Mouse (Mus musculus) G1E (cell line): ENCODE results near the gene Sh3bgrl2. TPM values are rescaled to one million over a fixed set of nuclear protein-coding genes. Genes with fewer than 3 reads are reported as not detected.

Experiments used
- ATAC-seq: 2 replicates; pipeline ENCODE4 v1.8.0; 2016; ENCODE audit warnings: mild to moderate bottlenecking; ENCODE audit not compliant: insufficient number of reproducible peaks, poor library complexity, low FRiP score, severe bottlenecking; ENCODE audit errors: extremely low read depth
- DNase-seq: peaks from one replicate; pipeline ENCODE4 v3.0.0; 2012; ENCODE audit warnings: low spot score
- H3K27me3 ChIP-seq: 2 replicates; pipeline ENCODE4 v1.6.1; 2012; ENCODE audit warnings: mild to moderate bottlenecking, low read length, inconsistent platforms; ENCODE audit not compliant: insufficient read depth
- H3K36me3 ChIP-seq: replicated peaks from 2 replicates; pipeline ENCODE3; 2012; ENCODE audit warnings: mild to moderate bottlenecking, inconsistent platforms
- H3K4me1 ChIP-seq: 2 replicates; pipeline ENCODE4 v1.6.1; 2012; ENCODE audit warnings: low read depth, low read length, inconsistent platforms, mixed read lengths; ENCODE audit not compliant: insufficient read depth
- H3K4me3 ChIP-seq: 2 replicates; pipeline ENCODE4 v1.5.1; 2012; ENCODE audit warnings: low read depth, mild to moderate bottlenecking, inconsistent platforms, low read length, moderate library complexity, mixed read lengths
- H3K9me3 ChIP-seq: replicated peaks from 2 replicates; pipeline ENCODE4 v1.6.1; 2012; ENCODE audit warnings: inconsistent platforms
- CTCF ChIP-seq: IDR thresholded peaks from 2 replicates; pipeline ENCODE4 v1.5.1; 2012; ENCODE audit warnings: low read depth, low read length, inconsistent platforms, mixed read lengths
- GATA1 ChIP-seq: IDR thresholded peaks from 2 replicates; pipeline ENCODE4 v1.6.1; 2012; ENCODE audit warnings: borderline replicate concordance, low read length, inconsistent platforms, mixed read lengths
- GATA2 ChIP-seq: IDR thresholded peaks from 2 replicates; pipeline ENCODE4 v1.6.1; 2012; ENCODE audit warnings: low read depth, low read length, inconsistent platforms, borderline replicate concordance
- POLR2AphosphoS5 ChIP-seq: IDR thresholded peaks from 2 replicates; pipeline ENCODE4 v1.6.1; 2012; ENCODE audit warnings: low read depth, low read length, inconsistent platforms; ENCODE audit not compliant: insufficient replicate concordance
- TAL1 ChIP-seq: conservative IDR thresholded peaks from 2 replicates; pipeline ENCODE4 v1.6.1; 2012; ENCODE audit warnings: low read depth, low read length, inconsistent platforms, mixed read lengths
- polyA plus RNA-seq: library from polyadenylated mRNA; stranded (reverse); fragments of >175 nt; gene quantifications from 2 replicates; pipeline ENCODE4 v1.2.3, GENCODE M21; 2012
- total RNA-seq, 2 experiments: library from RNA; stranded (forward) in 1 of 2; stranded (reverse) in 1 of 2; fragments of 200-1000 nt in 1 of 2; fragments of >200 nt in 1 of 2; fragmentation: Nextera tagmentation in 1 of 2; gene quantifications; 2 replicates each; pipeline ENCODE4 v1.2.3; 2014 to 2017

The Sh3bgrl2 gene
- total and polyA plus RNA-seq, 3 experiments: 0.11 TPM; not detected in 2

DNA sequence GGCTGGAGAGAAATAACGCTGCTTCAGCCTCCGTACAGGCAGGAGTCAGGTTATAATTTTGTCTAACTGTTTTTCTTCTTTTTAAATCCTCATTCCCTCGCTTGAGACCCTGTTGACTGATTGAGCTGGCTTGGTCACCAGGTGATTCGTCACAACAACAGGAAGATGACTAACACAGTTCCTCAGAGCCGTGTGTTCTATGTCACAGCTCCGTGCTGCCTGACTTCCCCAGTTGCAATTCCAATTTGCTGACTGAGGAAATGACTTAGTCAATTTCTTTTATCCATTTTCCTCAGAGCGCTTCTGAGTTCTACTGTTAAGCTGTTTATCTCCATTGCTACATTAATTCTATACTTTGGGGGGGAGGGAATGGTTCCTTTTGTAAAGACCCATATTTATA is 1.8 kb upstream of the Sh3bgrl2 start:
- Histone ChIP-seq H3K36me3 (no peaks in the 10 kb centered on the region), H3K4me1 (no peaks in the 10 kb centered on the region), H3K9me3 (peaks cover 4% of the 10 kb centered on the region; the same call in 1 of the 2 replicates), H3K4me3 (no peak overlapping the region), H3K27me3 (peaks cover 10% of the 10 kb centered on the region; the same call in 1 of the 2 replicates)
- TF ChIP-seq GATA2 (no peak), TAL1 (no peak), GATA1 (no peak), CTCF (no peak), POLR2AphosphoS5 (no peak)
- ATAC-seq (no peak), DNase-seq (no peak)

DNA sequence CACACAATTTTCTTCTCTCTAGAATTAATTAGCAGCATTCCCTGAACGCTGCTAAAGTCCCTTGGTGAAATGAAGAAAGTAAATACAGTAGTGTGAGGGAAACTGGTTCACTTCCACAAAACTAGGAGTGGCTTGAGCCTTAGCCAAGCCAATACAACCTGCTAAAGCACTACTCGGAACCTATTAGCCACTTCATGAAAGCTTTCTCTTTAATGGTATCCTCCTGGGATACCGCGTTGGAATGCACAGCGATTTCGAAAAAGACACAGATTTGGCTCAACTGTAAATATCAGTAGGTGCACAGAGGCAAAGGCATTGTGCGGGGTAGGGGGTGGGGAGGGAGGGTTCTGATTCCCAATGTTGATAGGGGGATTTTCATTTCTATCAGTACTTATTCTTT is 898 bp upstream of the Sh3bgrl2 start:
- ATAC-seq (no peak), DNase-seq (no peak)
- no peak overlapping the region for H3K4me3 ChIP-seq
- peaks cover 10% of the 10 kb centered on the region; the same call in 1 of the 2 replicates for H3K27me3 ChIP-seq
- H3K4me1 ChIP-seq: no peaks in the 10 kb centered on the region
- no peaks in the 10 kb centered on the region for H3K36me3 ChIP-seq
- H3K9me3 ChIP-seq: peaks cover 4% of the 10 kb centered on the region; the same call in 1 of the 2 replicates
- TF ChIP-seq POLR2AphosphoS5 (no peak), GATA2 (no peak), GATA1 (no peak), TAL1 (no peak), CTCF (no peak)

DNA sequence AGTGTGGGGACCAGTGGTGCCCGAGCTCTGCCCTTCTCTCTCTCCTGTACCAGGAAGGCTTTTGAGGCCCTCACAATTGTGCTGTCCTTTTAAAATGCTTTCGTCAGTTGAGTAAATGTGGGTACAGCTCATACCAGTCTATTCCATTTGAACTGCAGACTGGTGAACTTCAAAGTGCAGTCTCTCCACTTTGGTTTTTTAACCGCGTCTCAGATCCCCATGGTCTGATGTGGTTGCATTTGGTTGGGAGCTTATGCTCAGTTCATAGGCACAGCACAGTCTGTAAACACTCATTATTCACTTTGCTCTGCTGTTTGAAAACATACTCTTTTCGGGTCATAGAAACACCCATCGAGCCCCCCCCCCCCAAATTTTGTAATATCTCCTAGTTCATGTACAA is 1.7 kb downstream of the Sh3bgrl2 start:
- TF ChIP-seq GATA2 (no peak), TAL1 (no peak), GATA1 (no peak), CTCF (no peak), POLR2AphosphoS5 (no peak)
- no peak for DNase-seq
- Histone ChIP-seq H3K27me3 (peaks cover 10% of the 10 kb centered on the region; the same call in 1 of the 2 replicates), H3K4me1 (no peaks in the 10 kb centered on the region), H3K4me3 (no peak overlapping the region), H3K36me3 (no peaks in the 10 kb centered on the region), H3K9me3 (peaks cover 4% of the 10 kb centered on the region; the same call in 1 of the 2 replicates)
- ATAC-seq: no peak

DNA sequence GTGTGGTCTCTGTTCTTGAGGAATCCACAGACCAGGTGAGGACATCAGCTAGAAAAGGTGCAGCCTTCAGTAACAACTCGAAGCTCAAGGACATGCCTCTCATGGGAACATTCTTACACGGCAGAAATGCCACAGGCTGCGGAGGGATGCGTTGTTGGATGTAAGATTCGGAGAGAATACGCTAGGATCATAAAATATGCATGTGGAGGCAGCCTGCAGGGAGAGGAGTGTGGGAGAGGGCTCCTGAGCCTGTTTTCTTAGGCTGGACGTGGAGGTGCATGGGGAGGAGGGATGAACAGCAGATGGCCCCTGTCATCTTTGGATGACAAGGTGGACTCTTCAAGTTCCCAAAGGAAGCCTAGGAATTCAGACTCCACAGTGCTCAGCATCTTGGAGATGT is 3.0 kb downstream of the Sh3bgrl2 start:
- no peak overlapping the region for H3K4me3 ChIP-seq
- DNase-seq: no peak
- no peak for ATAC-seq
- H3K9me3 ChIP-seq: peaks cover 4% of the 10 kb centered on the region; the same call in 1 of the 2 replicates
- TF ChIP-seq POLR2AphosphoS5 (no peak), GATA1 (no peak), GATA2 (no peak), TAL1 (no peak), CTCF (no peak)
- no peaks in the 10 kb centered on the region for H3K4me1 ChIP-seq
- H3K36me3 ChIP-seq: no peaks in the 10 kb centered on the region
- peaks cover 10% of the 10 kb centered on the region; the same call in 1 of the 2 replicates for H3K27me3 ChIP-seq

DNA sequence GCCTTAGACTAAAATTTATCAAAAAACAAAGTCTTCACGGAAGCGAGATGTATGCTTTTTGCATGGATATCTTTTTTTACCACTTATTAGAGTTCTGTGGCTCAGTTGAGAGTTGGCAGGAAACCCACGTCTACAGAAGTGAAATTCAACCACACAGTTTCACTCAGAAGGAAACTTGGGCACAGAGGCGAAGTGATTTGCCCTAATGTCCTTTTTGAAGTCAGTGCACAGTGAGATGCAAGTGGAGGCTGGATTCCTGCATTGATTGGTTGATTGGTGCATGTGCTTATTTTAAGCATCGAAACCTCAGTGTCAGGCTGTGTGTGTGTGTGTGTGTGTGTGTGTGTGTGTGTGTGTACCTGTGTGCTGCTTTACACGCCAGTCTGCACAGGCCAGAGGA is 3.5 kb downstream of the Sh3bgrl2 start:
- no peak overlapping the region for H3K4me3 ChIP-seq
- H3K4me1 ChIP-seq: no peaks in the 10 kb centered on the region
- peaks cover 10% of the 10 kb centered on the region; the same call in 1 of the 2 replicates for H3K27me3 ChIP-seq
- ATAC-seq (no peak), DNase-seq (no peak)
- H3K9me3 ChIP-seq: peaks cover 4% of the 10 kb centered on the region; the same call in 1 of the 2 replicates
- TF ChIP-seq GATA1 (no peak), GATA2 (no peak), CTCF (no peak), TAL1 (no peak), POLR2AphosphoS5 (no peak)
- H3K36me3 ChIP-seq: no peaks in the 10 kb centered on the region

DNA sequence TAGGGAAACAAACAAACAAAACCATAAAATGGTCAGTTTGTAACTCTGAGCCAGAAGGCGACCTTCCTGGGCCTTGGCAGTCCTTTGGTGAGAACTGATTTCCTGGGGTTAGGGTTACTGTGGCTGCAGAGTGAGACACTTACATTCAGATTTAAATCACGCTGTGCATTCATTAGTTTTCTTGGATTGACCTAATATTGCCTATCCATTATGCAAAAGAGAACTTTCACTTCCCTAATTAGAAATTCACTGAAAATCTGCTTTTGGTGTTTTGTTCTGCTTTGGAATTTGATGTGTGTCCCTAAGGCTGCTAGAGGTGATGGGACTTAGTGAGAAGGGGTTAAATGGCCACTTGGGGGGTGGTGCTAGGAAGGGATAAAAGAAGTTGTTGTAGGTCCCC is 7.5 kb downstream of the Sh3bgrl2 start:
- no peak for ATAC-seq
- TF ChIP-seq TAL1 (no peak), POLR2AphosphoS5 (no peak), CTCF (no peak), GATA2 (no peak), GATA1 (no peak)
- no peak for DNase-seq

More for the DNA sequence above, 7.5 kb downstream of the Sh3bgrl2 start:
- H3K4me1 ChIP-seq: no peaks in the 10 kb centered on the region
- no peaks in the 10 kb centered on the region for H3K9me3 ChIP-seq
- H3K27me3 ChIP-seq: 0 out of 2 replicates have a peak, but pooled peaks cover 1% of the 10 kb centered on the region
- H3K4me3 ChIP-seq: no peak overlapping the region
- no peaks in the 10 kb centered on the region for H3K36me3 ChIP-seq
